Mouse (Mus musculus): ENCODE results near the gene Taf5l.

Gene Taf5l

DNA sequence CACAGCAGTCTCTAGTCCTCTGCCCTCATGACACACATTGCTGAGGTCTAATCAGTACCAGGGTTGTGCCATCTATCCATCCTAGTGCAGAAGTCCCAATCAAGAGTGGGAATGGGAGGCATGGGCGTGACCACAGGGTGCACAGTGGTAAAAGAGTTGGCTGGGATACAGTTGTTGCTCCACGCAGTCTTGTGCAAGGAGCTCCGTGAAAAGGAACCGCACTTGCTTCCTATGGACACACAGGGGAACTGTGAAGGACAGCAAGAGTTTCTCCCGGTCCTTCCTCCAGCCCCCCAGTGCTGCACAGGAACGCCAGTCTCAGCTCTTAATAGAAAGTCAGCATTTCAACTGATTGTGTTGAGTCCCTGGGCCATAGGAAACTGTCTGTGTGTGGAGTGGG lies 61.7 kb downstream of the Taf5l start:
- peak; percentile 72 for DNase-seq

DNA sequence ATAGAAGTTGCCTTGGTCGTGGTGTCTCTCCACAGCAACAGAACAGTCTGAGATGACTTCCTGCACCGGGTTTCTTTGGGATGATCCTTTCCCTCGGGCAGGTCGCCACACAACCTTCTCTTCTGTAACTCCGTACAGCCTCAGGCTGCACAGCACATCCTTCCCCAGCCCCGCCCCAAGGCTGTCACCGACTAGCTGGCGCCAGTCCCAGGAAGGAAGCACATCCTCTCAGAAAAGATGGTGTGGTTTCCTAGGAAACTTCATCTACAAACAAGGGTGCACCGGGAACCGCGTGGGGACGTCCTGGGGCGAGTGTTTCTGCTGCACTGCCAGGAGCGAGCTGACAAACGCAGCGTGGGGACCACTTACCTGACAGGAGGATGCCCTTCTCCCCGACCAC lies 63.1 kb downstream of the Taf5l start:
- peak; percentile 95 for DNase-seq

DNA sequence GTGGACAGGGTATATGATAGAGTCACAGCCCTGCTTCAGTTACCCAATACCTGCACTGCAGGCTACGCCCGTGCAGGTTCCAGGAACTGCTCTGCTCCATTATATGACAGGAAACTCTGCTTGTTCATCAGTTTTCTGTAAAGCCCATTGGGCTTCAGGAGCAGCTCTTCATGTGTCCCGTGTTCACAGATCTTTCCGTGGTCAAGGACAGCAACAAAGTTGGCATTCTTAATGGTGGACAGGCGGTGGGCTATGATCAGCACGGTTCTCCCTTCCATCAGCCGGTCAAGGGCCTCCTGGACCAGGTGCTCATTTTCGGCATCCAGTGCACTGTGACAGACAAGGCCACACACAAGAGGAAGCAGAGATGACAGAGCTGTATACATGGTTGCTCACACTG lies 67.0 kb downstream of the Taf5l start:
- no peak for DNase-seq

DNA sequence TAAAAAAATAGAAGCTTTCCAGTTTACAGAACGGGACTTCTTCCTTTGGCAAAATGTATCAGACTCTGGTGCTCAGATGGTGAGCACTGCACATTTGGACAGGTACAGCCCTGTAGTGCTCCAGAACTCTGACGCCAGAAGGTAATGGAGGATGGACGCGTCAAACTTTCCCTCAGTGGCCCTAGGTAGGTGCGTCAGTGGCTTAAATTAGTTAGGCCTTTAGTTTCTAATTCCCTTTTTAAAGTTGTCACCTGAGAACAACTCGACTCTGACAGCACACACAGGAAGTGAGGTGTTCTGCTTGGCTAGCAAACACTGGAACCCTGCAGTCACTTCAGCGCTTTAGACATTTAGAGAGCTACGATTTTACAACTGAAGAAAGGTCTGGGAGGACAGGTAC lies 67.5 kb downstream of the Taf5l start:
- DNase-seq = no peak

DNA sequence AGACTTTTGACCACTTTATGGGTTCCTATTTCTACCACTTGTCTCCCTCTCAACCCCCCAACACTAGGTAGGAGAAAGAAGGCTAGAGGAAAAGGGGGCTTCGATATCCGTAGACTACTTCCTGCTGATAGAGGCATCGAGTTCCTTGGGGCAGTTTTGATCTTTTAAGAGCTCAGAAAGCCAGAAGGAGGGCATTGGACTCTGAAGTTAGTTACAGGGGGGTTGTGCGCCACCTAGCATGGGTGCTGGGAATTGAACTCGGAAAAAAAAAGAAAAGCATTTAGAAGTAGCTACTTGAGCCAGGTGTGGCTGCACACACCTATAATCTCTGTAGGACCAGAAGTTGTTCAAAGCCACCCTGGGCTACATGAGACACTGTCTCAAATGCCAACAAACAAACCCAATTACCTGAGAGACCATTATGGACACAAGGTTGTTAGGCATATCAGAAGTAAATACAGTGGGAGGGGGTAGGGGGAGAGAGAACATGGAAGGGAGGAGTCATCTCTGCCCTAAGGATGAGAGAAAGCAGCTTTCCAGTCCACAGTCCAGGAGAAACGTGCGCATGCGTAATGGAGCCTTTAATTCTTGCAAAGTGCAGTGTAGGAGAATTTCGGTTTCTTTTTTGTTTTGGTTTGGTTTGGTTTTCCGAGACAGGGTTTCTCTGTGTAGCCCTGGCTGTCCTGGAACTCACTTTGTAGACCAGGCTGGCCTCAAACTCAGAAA lies 71.0 kb downstream of the Taf5l start:
- no peak for DNase-seq

DNA sequence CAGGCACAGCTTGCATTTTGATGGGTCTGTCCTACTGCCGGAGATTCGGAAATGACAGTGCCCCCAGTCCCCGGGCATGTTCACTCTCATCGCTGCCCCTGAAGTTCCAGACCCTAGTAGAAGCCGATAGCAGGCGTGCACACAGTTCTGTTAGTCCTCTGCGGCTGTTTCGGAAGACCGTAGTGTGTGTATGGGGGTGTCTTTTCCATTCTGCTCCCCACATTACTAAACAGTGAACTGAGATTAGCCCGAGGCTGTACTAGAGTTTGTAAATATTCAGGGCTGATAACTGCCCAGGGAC lies 71.6 kb downstream of the Taf5l start:
- DNase-seq = no peak

DNA sequence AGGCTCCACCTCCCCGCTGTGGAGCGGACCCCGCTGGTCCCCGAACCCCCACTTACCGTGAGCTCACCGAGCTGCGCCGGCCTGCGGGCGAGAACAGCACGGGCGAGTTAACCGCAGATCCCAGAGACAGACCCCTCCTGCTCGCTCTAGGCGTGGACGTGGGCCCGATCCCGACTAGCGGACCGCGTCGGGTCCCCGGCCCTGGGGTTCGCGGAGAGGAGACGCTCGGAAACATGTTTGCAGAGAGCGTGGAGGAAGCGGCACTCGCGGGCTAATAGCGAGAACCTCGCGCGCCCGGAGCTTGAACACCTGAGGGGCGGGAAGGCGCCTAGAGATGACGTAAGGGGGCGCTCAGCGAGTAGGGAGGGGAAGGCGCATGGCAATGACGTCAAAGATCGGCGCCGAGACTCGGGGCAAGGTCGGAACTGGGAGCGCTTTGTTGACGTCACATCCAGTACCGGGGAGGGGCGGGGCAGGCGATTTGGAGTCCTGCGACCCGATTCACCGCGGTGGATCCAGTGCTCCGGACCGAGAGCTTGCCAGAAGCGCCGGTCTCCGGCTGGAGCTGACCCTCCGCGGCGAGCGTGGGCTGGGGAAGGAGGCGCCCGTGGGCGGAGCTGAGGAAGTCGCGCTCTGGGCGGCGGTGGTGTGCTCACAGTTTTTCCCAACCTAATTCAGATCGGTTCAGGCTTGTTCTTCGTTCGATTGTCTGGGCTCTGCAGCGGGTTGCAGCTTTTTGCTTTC lies 72.1 kb downstream of the Taf5l start, which contains the start of gene Nup133:
Gene Nup133, minus strand, starts transcription at position 324 of the 744 bp plus-strand sequence.
- DNase-seq = peak; percentile 100

Data from heart, adult 11 months (tissue).